Mouse (Mus musculus) left cerebral cortex, postnatal 10 days (tissue): ENCODE data around the gene Tbl2. TPM values are rescaled to one million over a fixed set of nuclear protein-coding genes. Genes with fewer than 3 reads are reported as not detected.

Experiments
- DNase-seq, 2 experiments: peaks; one replicate each; pipeline ENCODE4 v3.0.0; 2021 to 2022; ENCODE audit warnings: low spot score in 2 of 2, mixed read lengths in 1 of 2; ENCODE audit errors: extremely low spot score in 1 of 2
- intact Hi-C: fragments of 180-260 bp; cut with DNase I; formaldehyde crosslinking; loops from one replicate; pipeline ENCODE4 v1.15.1; 2025
- total RNA-seq, 2 experiments: library from RNA; stranded (reverse); gene quantifications; 2 replicates each; pipeline ENCODE4 v1.2.3; 2021

Tbl2 gene
- total RNA-seq: 10 to 100 TPM; 23.3 to 23.6 TPM

DNA sequence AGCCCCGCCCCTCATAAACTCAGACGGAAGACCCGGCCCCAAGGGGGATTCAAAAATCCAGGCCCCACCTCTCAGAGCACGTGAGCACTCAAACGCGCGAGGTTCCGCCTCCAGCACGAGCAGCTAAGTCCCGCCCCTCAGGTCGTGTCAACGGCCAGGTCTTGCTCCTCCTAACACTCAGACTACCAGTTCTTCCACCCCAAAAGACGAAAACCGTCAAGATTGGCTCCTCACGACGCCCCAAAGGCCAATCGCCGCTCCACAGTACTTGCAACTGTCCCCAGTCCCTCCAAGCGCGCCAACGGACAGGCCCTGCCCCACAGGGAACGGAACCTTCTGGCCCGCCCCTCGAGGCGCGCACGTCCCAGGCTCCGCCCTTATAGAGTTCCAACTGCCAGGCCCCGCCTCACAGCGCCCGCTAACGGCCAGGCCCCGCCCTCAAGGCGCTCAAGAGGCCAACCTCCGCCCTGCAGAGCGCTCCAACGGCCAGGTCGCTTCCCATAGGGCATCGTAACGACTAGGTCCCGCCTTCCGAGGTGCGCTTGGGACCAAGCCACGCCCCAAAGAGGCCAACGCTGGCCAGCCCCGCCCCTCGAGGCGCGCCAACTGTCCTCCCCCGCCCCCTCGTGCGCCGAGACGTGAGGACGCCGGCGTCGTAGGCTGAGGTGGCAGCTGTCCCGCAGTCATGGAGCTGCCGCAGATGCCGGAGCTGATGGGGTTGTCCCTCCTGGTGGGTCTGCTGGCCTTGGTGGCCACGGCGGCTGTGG lies at the start of gene Tbl2:
TSS of gene Tbl2 (plus strand) at position 605 of the 767 bp plus-strand sequence.
- intact Hi-C loops: no loop called here
- DNase-seq: peak; percentile 97 to 99

DNA sequence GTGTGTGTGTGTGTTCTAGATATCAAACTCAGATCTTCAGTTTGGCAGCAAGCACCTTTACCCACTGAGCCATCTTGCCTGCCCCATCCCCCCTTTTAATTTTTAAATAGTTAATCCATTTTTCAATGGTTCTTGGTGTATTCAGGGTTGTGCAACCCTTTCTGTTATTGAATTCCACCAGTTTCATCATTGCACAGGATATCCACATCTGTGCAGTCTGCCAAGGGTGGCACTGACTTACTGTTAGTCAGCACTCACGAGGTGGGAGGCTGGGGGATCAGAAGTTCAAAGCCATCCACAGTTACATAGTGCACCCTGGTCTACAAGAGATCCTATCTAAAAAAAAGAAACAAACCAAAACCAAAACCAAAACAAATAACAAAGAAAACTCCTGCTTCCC lies 48.5 kb upstream of the Tbl2 start:
- no peak for DNase-seq
- intact Hi-C loops: loop anchor here (10.0 kb wide), 1 partner anchor 244 kb away; no protein-coding TSS in a partner anchor

DNA sequence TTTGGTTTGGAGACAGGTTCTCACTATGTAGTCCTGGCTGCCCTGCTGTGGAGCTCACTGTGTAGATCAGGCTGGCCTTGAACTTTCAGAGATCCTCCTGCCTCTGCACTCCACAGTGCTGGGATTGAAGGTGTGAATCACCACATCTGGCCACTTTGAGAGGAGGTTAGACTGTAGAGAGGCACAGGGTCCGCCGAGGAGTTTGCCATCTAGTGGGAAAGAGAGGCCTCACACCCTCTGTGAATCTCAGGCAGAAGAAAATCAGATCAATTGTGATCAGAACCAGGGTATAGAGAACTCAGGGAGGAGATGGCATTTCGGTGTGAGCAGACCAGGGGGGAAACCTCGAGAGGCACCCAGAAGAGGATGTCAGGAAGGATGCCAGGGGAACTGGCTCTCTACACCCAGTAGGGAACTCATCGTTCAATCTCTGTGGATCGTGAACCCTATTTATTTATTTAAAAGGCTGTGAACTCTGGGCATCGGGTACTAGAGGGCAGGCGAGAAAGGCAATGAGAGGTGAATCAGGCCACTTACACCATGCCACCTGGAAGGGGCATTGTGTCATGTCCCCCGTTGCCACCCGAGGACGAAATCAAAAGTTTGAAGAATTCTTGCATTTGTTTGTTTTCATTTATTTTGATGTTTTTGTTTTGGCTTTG lies 45.3 kb upstream of the Tbl2 start:
- intact Hi-C loops: loop anchor here (10.0 kb wide), 1 partner anchor 241 kb away; no protein-coding TSS in a partner anchor
- DNase-seq: no peak

DNA sequence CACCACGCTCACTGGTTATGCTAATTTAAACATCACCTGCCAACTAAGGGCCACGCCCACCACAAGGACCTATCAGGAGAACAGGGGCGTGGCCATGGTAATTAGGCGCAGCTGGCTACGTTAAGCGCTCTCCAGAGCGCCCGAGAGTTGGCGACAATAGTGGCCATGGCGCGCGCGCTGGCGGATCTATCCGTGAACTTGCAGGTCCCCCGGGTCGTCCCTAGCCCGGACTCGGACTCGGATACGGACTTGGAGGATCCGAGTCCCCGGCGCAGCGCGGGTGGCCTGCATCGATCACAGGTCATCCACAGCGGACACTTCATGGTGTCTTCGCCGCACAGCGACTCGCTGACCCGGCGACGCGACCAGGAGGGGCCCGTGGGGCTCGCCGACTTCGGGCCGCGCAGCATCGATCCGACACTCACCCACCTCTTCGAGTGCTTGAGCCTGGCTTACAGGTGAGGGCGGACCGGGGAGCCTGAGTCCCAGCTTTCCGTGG lies 42.6 kb upstream of the Tbl2 start:
- peak; percentile 48 to 86 for DNase-seq
- intact Hi-C loops: loop anchor here (10.0 kb wide), 1 partner anchor 238 kb away; no protein-coding TSS in a partner anchor

DNA sequence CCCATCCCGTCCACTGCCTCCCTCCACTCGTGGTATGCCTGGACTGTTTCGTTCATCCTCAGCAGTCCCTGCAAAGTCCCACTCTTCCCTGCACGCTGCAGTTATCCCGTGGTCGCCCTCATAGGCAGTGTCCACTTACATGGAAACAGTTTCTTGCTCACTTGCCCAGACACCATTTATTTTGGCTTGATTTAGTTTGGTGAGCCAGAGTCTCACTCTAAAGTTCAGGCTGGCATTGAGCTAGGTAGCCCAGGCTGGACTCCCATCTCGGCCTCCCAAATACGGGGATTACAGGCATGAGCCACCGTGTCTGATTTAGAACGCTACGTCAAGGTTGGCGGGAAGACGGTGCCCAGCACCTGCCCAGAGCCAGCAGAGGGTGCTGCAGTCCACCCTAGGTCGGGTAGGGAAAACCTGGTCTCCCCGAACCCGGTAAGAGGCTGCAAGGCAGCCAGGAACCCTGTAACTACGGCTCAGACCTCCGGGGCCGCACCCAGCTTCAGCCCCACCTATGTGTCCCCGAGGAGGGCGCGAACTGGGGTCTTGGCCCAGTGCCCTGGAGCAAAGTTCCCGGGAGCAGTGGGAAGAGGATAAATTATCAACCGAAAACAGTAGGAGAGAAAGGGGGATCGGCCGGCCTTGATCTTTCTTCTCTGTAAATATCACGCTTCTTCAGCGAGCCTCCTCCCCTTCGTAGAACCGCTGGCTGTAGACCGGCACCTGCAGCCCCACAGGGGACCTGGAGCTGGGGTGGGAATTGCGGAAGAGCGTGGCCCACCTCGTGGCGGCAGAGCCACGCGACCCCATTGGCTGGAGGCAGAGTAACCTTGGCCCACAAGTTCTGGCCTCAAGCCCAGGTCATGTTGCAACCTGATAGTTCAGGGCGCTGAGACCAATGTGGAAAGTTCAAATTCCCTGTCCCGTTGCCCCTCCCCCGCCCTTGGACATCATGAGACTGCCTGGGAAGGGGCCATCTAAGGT lies 41.6 kb upstream of the Tbl2 start:
- intact Hi-C loops: loop anchor here (10.0 kb wide), 1 partner anchor 237 kb away; no protein-coding TSS in a partner anchor
- peak in 1 of 2 experiments; percentile 46 for DNase-seq

DNA sequence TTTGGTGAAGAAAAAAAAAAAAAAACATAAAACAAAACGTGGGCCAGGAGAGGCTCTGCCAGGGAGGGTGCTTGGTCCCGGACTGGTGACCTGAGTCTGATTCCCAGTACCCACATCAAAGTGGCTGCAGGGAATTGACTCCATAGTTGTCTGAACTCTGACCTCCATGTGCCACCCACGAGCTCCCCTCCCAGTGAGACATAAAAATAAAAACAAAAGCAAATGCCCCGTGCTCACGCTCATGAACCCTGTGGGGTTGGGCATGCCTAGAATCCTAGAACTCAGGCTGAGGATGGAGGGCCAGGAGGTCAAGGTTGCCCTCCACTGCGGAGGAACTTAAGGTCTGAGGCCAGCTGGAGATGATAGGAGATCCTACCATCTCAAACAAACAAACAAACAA lies 40.4 kb upstream of the Tbl2 start:
- DNase-seq: no peak
- intact Hi-C loops: loop anchor here (10.0 kb wide), 1 partner anchor 236 kb away; no protein-coding TSS in a partner anchor

DNA sequence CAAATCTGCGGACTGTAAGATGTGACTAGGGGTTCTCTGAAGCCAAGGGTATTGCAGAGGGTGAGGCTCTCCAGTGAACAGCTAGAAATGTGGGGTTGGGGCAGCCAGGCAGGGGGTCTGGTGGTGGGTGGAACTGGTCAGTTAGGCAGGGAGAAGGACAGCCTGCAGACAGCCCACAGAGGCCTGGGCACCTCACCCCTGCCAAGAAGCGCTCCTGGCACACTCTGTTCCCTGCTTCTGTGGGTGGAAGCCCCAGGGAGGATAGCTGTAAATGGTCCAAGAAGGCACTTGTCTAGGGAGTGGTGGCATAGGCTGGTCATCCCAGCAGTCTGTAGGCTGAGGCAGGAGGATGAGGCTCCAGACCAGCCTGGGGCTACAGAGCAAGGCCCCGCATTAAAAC lies 40.0 kb upstream of the Tbl2 start:
- no peak for DNase-seq
- intact Hi-C loops: loop anchor here (10.0 kb wide), 1 partner anchor 235 kb away; no protein-coding TSS in a partner anchor

DNA sequence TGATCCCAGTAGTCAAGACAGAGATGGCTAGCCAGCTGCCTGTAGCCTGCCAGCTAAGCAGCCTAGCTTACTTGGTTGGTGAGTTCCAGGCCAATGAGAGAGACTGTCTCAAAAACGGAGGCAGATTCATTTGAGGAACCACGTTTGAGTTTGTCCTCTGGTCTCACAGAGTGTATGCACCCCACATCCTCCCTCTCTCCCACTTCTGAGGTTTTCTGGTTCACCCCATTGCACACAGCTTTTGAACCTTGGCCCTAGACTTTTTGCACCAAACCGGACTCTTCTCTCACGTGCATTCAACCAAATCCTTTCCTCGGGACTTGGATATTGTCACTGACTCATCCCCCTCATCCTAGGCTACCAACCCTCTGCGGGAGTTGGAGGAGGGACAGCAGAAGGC lies 39.5 kb upstream of the Tbl2 start:
- intact Hi-C loops: loop anchor here (10.0 kb wide), 1 partner anchor 235 kb away; no protein-coding TSS in a partner anchor
- no peak for DNase-seq

DNA sequence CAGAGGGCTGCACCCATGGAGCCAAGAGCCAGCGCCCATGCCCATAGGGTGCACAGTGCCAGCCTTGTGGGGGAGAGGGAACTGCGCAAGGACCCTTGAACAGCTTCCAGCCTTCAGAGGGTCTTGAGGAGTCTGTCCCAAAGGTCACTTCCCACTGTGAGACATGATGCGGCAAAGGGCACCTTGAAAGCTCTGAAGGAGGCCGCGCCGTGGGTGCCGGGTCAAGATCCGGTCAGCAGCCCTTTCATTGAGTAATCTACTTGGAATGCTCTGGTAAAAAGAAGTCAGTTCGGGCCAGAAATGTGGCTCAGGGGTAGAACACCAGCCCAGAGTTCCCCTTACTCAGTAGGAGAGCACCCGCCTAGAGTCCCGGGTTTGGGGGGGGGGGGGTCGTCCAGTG lies 35.7 kb upstream of the Tbl2 start:
- DNase-seq: no peak
- intact Hi-C loops: no loop called here

DNA sequence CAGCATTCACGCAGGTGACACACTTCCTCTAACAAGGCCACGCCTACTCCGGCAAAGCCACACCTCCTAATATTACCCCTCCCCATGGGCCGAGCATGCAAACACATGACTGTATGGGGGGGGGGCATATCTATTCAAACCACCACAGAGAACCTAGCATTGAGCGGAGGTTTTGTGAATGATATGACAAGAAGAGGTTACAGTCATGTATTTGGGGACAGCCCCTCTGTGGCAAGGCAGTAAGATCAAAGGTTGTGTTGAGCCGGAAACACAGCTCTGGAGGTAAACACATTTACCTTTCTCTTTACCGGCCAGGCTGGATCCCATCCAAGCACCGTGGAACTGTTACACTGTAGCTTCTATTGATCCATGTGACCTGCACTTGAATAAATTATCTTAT lies 34.2 kb upstream of the Tbl2 start:
- intact Hi-C loops: no loop called here
- no peak for DNase-seq

DNA sequence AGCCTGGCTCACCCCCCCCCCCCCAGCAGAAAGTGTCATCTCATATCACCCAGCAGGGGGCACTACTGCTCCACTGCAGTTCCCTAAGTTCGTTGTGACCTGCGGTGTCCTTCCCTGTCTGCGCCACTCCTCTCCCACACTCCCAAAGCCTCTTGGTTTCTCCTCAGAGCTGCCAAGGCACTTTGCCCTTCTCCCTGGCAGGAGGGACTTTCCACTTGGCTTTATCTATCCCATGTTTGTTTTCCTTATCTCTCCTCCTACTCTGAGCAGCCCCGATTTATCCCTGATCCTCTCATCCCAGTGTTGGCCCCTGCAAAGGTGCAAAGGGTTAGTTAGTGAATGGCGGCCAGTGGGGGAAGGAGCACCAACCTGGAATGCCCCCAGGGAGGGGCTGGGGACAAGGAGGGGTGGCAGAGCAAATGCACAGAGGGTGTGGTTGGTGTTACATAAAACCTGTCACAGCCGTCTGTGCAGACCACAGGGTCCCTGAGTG lies 30.8 kb upstream of the Tbl2 start:
- DNase-seq: peak in 1 of 2 experiments; percentile 58
- intact Hi-C loops: no loop called here

DNA sequence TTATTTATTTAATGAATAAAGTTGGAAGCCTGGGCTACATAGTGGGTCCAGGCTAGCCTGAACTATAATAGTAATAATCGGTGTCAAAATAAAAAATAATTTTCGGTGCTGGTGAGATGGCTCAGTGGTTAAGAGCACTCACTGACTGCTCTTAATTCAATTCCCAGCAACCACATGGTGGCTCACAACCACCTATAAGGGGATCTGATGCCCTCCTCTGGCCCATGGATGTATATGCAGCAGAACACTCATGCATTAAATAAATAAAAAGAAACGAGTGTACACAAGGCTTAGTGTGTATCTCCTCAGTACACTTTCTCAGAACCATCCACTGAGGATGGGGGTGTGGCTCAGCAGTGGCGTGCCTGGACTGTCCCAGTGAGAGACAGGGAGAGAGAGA lies 28.7 kb upstream of the Tbl2 start:
- intact Hi-C loops: loop anchor here (5.0 kb wide), 1 partner anchor 67 kb away; the partner anchor contains the start of gene Baz1b
- no peak for DNase-seq

DNA sequence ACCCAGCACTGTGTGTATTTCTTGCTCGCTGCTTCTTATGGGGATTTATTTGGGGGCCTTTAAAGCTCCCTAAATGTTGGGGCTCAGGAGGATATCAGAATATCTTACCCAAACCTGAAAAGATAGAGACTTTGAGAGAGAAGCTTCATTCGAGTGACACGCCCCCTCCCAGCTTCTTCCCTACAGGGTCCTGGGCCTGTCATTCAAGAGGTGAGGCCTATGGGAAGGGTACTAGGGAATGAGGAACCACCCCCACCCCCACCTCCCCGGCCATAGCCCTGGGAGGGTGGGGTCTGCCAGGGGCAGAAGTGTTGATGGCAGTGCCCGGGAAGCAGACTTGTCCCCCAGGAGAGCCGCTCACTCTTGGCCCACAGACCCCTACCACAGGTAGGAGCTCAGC lies 23.3 kb upstream of the Tbl2 start:
- peak in 1 of 2 experiments; percentile 54 for DNase-seq
- intact Hi-C loops: no loop called here

DNA sequence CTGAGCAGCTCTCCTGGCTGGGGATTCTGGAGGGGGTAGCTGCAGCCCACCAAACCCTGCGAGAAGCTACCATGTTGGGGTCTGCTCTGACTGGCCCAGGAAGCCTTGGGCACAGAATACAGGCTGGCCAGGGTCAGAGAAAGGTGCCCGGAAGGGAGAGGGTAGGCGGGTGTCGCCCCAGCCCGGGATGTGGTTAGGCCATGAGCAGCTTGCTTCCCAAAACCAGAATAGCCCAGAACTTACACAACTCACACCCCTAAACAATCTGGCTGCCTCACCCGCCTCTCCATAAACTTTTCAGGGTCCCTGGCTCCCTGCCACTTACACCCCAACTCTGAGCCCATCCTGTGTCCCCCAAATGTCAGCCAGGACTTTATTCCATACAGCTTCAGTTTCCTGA lies 21.8 kb upstream of the Tbl2 start:
- intact Hi-C loops: no loop called here
- no peak for DNase-seq

DNA sequence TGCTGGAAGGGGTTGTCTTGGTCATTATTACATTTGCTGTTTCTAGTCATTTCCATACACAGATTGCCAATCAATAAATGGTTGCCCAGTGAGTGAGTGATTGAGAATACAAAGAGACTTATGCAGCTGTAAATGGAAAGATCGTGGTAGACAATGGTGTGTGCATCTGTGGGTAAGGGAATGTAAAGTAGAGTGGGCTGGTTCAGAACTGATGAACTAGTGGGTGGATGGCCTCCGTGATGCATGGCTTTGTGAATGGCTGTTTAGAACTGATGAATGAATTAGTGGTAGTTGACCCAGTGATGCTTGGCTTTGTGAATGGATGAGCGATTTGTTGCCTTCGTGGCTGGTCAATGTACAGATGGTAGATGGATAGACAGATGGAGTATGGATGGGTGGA lies 19.7 kb upstream of the Tbl2 start:
- intact Hi-C loops: no loop called here

DNA sequence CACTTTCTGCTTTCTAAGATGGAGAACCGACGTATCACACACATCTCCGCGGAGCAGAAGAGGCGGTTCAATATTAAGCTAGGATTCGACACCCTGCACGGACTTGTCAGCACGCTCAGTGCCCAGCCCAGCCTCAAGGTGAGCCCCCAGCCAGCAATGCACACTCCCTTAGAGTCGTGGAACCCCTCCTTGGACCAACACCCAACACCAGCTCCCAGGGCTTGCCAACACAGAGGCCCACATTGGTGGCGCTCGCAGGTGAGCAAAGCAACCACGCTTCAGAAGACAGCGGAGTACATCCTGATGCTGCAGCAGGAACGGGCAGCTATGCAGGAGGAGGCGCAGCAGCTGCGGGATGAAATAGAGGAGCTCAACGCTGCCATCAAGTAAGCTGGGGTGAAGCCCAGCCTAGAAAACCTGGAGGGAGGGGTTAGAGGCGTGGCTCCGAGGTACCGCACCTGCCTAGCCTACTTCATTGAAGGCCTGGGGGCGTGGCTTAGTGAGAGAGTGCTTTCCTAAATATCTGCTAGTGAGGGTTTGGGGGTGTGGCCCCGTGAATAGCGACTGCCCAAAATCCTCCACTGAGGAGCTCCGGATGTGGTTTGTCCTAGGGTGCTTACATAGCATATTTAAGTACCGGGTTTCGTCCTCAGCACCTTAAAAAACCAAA lies 15.6 kb upstream of the Tbl2 start:
- intact Hi-C loops: no loop called here
- no peak for DNase-seq

More for the DNA sequence above, 19.7 kb upstream of the Tbl2 start:
- DNase-seq: no peak

DNA sequence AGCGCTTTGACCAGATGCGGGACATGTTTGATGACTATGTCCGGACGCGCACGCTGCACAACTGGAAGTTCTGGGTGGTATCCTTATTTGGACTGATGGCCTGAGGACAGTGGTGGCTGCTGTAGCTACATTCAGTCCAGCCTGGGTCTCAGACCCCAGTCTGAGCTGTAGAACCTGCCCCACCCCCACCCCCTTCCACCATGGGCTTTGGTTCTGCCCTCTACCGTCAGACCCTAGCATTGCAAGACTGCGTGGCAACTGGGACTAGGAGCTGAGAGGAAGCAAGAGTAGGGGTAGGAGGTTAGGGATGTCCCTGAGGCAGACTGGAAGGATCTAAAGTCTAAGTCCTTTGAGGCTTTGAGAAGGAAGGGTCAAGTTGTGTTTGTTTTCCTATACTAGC lies 14.9 kb upstream of the Tbl2 start:
- intact Hi-C loops: no loop called here
- DNase-seq: no peak

DNA sequence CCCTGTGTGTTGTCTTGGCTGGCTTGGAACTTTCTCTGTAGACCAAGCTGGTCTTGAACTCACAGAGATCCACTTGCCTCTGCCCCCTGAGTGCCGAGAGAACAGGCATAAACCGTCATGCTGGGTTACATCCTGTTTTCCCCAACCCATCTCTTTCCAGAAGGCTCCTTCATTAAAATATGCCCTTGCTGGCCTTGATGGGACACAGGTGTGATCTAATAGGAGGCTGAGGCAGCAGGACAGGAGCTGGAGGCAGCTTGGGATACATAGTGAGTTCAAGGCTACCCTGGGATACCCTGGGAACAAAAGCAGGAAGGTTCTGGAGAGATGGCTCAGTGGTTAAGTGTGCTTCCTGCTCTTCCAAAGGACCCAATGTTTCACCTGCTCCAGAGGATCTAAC lies 9.6 kb upstream of the Tbl2 start:
- no peak for DNase-seq

More for the DNA sequence above, 9.6 kb upstream of the Tbl2 start:
- intact Hi-C loops: no loop called here
